Mouse (Mus musculus): ENCODE measurements at regions not wholly inside any gene's neighbourhood (a gene's known extent, or its start where the extent isn't known, plus 50 kb on each side); places are given as distances from the start of the nearest gene placed in this dataset.
"Not testable (repeated sequence)": the region's sequence is repeated elsewhere in the genome, so short reads cannot be mapped to it uniquely, and the experiment has no call there.

DNA sequence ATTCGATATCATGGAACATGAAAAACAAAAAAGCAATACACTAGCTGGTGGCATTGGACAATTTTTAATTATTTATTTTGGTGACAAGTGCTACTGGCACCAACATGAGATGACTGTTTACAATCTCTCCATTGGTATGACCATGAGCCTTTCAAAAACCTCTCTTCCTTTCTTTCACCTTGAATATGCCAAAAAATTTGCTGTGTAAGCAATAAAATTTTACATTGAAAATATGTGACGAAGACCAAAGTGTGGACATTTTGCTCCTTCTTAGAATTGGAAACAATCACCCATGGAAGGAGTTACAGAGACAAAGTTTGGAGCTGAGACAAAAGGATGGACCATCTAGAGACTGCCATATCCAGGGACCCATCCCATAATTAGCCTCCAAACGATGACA lies 83.4 kb upstream of the Gm49339 start:
- DNase-seq = not testable (repeated sequence)

GRCm38 (mm10) chr10:51405141-51405540 lies 75.3 kb upstream of the Gm49339 start:
- peak; percentile 54 for DNase-seq

DNA sequence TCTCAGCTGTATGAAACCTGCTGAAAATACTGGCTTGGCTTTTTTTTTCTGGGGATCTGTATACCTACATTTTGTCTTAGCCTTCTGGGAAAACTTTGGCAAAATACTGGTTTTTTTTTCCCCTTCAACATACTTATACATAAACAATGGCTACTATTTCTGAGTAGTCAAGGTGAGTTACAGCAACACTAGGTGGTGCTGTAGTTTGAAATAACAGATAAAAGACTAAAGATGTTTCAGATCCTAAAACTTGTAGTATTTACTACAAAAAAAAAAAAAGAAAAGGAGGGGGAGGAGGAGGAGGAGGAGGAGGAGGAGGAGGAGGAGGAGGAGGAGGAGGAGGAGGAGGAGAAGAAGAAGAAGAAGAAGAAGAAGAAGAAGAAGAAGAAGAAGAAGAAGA lies 67.6 kb upstream of the Gm49339 start:
- no peak for DNase-seq

DNA sequence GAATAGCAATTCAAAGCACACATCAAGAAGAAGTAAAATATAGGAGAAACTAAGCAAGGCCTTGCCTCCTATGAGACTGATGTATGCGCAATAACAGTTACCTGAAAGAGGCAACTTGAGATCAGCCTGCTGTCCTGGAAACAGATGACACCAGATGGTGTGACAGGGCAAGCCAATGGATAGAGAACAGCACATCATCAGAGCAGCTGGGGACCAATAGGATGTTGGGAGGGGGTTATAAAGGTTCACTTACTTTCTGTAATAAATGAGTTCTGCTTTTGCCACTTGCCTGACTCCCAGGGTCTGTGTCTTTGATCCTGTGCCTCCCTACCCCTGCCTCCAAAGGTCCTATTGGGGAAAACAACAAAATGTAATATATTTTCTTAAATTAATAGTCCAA lies 65.9 kb upstream of the Gm49339 start:
- no peak for DNase-seq

DNA sequence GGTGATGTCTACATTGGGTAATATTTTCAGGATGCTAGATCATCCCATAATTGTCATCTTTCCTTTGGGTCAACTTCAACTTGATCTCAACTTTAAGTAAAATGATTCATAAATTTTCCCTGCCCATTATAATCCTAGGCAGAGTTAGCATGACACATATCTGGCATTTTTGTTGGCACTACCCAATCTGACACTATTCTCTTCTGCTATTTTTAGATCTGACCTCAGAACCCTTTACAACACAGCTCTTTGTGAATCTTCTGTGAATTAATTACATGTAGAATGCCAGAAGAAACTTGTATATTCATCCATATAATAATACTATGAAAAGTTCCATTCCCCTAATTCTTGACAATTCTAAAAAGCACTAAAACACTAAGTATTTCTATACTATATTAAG lies 63.7 kb upstream of the Gm49339 start:
- DNase-seq = no peak

DNA sequence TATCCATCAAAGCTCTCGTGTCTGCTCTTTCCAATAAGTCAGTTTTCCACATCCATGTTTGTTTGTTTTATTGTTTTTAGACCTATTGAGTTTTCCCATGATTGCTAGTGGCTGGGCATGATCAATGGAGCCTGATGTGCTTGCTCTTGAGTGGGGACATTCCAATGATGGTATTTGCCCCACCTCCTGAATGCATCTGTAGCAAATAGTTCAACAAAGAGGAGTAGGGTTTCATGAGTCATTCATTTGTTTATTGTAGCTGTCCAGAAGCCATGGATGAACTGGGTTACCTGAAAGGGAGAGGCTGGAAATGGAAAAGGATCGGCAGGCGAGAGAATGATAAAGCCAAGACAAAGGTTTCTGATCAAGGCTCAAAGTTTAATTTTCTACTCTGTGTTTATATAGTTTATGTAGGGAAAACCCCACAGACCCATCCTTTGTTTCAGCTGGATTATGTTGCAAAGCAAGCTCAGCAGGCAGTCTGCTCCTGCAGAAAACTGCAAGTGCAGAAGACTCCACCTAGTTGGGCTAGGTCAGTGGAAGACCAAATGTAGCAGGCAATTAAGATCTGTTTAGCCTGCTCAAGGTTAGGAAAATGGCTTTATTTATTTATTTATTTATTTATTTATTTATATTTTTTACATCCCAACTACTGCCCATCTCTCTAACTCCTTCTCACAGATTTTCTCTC lies 63.0 kb upstream of the Gm49339 start:
- no peak for DNase-seq

DNA sequence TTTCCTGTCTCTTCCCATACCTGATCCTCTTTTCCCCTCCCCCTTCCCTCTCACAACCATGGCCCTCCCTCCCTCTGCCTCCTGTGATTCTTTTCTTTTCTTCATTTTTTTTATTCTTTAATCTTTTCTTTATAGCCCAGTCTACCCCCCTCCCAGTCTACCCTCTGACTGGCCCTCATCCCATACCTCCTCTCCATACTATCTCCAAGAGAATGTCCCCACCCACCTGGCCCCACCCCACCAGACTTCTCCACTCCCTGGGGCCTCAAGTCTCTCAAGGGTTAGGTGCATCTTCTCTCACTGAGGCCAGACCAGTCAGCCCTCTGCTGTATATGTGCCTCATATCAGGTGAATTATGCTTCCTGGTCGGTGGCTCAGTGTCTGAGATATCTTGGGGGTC lies 61.9 kb upstream of the Gm49339 start:
- DNase-seq = no peak

DNA sequence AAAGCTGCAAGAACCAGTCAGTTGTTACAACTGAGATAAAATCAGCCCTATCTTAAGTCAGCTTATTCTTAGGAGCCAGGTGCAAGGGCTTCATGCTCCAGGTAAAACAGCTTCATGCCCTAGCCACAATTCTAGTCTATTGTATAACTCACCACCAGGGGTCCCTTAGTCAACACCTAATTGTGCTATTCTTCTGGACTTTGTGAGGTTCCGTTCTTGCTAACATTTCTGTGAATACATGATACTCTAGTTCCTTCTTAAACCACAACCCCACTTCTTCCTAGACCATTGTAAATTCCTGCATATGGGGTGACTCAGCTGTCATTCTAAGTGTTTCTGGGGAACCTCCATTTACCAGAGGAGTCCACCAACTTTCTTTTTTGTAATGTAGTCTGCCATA lies 57.9 kb upstream of the Gm49339 start:
- no peak for DNase-seq
